Mouse (Mus musculus): Measurements from ENCODE around the gene Fam183b.
"Not testable (repeated sequence)": the region's sequence is repeated elsewhere in the genome, so short reads cannot be mapped to it uniquely, and the experiment has no call there.

The Fam183b gene

DNA sequence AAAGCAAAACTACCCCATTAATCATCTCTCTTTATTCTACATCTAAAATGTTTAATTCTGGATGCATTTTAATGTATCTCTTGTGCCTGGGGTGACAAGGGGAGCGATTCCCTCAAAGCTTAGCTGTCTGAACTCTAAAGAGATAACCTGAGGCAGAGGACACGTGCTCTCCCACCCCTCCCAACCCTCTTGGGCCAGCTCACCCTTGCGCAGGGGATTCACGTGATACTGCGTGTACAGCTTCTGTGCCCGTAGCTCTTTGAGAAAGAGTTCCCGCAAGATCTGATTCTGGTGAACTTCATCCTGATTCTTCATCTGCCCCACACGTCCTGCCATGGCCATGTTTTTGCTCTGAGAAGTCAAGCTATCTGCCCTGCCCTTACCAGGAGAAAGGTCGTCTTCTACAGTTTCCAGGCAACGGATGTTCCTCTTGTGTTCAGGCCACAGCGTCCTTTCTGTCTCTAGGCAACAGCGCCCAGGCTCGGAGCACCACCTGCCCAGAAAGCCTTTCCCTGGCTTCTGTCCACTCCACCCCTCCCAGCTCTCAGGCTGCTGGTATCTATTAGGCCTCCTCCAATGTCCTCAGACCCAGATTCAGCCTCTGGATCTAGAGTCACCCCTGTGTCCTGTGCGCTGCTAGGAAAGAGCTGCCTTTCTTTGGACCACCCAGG lies at the start of gene Fam183b:
TSS of gene Fam183b (minus strand) at position 403 of the 671 bp plus-strand sequence.
- no peak for DNase-seq (ENCODE audit: low spot score)

DNA sequence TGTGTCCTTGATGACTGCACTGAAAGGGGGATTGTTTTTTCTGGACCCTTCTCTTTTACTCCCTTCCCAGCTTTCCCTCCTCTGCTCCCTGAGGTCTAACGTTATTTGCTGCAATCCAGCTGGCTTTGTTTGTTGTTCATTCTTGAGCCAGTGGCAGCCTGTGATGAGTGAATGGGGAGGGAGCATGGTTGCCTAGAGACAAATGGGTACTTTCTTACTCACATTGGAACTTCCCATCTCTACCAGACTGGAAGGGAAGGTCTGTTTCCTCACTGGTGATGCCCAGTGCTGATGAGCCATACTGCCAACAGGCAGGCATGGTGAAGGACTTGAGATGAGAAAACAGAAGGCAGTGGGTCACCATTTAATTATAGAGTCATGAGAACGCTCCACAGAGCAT lies 48.0 kb upstream of the Fam183b start:
- DNase-seq (ENCODE audit: low spot score), result no peak

- no peak for DNase-seq (ENCODE audit: low spot score)
Measured at GRCm38 (mm10) chr11:58847636-58848035, 45.9 kb upstream of the Fam183b start.

- DNase-seq (ENCODE audit: low spot score), result peak; percentile 91
Measured at GRCm38 (mm10) chr11:58846919-58847461, 45.2 kb upstream of the Fam183b start, which contains the start of gene Gm12258. TSS of gene Gm12258 (plus strand) at chr11:58847158.

DNA sequence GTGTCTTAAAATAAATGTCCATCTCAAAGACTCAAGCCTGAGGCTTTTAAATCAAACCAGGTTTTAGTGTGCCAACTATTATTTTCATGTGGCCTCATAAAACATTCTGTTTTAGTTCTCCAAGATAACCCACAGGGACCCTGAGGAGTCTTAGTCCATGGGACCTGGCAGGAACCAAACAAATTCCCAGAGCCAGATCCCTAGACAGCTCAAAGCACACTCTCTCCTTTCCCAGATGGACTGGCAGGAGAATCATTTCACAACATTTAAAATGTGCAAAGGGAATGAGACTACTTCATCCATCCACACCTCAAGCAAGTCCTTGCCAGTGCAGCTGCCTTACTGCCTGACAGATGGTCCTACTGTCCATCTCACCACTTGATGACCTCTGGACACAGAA lies 37.2 kb upstream of the Fam183b start, which contains the start of gene Olfr311:
TSS of gene Olfr311 (plus strand) at position 301 of the 400 bp plus-strand sequence.
- DNase-seq (ENCODE audit: low spot score), result not testable (repeated sequence)

- DNase-seq (ENCODE audit: low spot score), result not testable (repeated sequence)
Measured at GRCm38 (mm10) chr11:58832541-58832940, 30.8 kb upstream of the Fam183b start.

DNA sequence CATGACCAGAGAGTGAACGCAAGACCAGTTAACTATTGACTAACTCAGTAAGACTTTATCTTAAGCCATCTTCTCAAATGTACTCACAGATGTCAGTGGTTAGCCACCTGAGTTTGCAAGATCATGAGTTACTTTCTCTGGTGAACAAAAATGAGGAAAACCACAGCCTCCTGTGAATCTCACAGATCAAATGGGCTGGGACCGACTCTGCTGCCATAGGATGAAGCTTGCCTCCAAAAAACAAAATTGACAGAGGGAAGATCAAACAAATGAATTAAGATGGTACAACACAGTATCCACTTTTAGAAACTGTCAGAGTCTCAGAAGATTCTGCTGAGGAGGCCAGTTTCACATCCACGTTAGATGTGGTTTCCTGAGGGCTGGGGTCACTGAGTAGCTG lies 28.0 kb upstream of the Fam183b start:
- DNase-seq (ENCODE audit: low spot score), result no peak

DNA sequence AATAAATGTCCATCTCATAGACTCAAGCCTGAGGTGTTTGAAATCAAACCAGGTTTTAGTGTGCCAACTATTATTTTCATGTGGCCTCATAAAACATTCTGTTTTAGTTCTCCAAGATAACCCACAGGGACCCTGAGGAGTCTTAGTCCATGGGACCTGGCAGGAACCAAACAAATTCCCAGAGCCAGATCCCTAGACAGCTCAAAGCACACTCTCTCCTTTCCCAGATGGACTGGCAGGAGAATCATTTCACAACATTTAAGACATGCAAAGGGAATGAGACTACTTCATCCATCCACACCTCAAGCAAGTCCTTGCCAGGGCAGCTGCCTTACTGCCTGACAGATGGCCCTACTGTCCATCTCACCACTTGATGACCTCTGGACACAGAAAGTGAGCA lies 27.2 kb upstream of the Fam183b start, which contains the start of gene Olfr312:
TSS of gene Olfr312 (plus strand) at position 301 of the 400 bp plus-strand sequence.
- DNase-seq (ENCODE audit: low spot score), result not testable (repeated sequence)

DNA sequence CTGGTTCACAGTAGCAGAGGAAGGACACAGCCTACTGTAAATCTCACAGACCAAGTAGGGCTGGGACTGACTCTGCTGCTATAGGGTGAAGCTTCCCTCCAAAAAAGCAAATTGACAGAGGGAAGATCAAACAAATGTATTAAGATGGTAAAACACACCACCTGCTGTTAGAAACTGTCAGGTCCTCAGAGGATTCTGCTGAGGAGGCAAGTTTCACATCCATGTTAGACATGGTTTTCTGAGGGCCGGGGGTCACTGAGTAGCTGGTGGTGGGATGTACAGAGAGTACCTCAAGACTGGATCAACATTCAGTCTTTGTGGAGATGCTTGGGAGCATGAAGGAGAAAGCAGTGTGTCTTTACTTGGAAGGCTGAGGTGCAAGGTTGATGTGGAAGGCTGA lies 13.9 kb upstream of the Fam183b start:
- no peak for DNase-seq (ENCODE audit: low spot score)

- DNase-seq (ENCODE audit: low spot score), result not testable (repeated sequence)
Measured at GRCm38 (mm10) chr11:58814700-58815099, 12.9 kb upstream of the Fam183b start, which contains the start of gene Olfr313. TSS of gene Olfr313 (plus strand) at chr11:58815000.

DNA sequence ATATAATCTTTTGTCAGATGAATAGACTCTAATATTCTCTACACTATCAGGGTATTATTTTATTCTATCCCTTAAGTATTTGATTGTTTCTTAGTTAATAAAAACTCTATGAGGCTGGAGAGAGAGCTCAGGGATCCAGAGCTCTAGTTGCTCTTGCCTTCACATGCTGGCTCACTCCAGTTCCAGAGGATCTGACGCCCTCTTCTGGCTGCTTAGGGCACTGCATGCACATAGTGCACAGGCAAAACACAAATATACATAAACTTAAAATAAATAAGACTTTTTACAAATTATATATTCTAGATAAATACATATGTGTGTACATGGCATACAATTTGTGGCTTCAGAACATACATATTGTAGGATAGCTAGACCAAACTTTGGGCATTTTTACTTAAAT lies 10.2 kb upstream of the Fam183b start:
- no peak for DNase-seq (ENCODE audit: low spot score)

DNA sequence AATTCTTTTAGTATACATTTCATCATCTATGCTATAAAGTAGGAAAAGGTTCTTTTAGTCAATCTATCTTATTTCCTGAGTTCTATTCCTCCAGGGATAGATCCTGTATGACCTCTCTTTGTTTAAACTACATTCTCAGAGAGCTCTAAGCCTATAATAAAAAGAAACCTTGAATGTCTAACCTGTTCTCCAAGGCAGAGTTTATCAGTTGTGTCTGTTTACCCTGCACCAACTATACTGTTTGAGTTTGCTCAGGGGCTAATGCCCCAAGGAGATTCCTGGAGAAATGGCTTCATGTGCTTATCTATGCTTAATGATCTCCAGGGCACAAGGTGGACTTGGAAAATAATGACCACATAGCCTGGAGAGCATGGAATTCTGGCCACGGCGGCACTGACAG lies 2.6 kb upstream of the Fam183b start:
- DNase-seq (ENCODE audit: low spot score), result no peak

DNA sequence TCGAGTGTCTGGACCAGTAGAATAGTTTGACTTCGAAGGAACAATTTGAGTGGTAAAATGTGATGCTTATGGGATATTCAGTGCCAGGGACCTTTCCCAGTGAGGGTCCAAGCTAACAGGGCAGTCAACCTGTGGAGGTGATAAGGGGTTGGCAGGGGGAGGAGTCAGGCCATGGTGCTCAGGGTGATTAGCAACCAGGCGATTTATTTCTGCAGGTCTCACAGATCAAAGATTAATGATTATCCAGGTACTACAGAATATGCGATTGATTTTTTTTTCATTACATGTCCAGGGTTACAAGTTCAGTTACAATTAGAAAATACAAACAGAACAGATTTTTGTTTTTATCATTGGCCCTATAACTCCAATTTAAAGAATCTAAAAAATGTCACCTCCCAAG lies 2.1 kb upstream of the Fam183b start:
- no peak for DNase-seq (ENCODE audit: low spot score)

GRCm38 (mm10) chr11:58799747-58800146 lies 2.0 kb downstream of the Fam183b start:
- no peak for DNase-seq (ENCODE audit: low spot score)

DNA sequence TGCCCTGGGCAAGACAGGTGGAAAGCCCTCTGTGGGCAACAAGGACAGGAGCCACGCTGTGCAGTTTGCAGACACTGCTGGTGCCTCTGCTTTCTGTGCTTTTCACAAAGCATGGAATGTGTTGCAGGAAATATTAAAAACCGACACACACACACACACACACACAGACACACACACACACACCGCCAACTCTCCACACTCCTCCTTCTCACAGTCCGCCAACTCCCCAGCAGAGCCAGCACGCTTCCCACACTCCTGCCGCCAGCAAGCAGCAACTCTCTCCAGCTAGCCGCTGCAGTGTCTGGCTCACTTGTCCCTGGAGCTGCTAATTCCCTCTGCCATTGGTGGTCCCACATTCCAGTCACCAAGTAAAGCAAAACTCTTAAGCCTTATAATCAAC lies 4.9 kb downstream of the Fam183b start:
- no peak for DNase-seq (ENCODE audit: low spot score)

DNA sequence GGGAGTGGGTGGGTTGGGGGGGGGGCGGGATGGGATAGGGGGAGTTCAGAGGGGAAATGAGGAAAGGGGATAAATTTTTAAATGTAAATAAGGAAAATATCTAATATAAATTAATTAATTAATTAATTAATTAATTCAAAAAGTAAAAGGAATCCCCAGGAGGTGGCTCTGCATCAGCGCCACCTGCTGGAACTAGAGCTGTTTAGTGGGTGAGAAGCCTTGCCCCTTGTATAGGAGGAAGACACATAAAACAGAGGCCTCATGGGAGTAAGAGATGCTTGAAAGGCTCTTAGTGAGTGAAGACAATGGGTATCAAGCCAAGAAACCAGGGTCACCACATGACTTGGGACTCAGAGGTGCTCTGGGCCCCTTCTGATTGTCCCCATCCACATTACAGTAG lies 5.9 kb downstream of the Fam183b start:
- DNase-seq (ENCODE audit: low spot score), result no peak

- DNase-seq (ENCODE audit: low spot score), result no peak
Measured at GRCm38 (mm10) chr11:58790646-58791045, 11.1 kb downstream of the Fam183b start.

- no peak for DNase-seq (ENCODE audit: low spot score)
Measured at GRCm38 (mm10) chr11:58790053-58790452, 11.7 kb downstream of the Fam183b start.

DNA sequence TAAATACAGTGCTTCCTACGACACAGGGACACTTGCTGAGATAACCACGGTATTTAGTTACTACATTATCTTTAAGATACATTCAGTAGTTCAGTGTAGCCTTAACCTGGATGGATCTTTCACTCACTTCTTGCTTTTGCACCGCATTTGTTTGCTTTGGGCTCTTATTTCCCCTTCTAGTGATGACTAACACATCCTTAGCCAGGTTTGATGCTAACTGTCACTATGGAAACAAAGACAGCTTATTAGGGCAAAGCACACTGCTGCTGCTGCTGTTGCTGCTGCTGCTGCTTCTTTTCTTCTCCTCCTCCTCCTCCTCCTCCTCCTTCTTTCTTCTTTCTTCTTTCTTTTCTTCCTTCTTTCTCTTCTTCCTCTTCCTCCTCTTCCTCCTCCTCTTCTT lies 12.2 kb downstream of the Fam183b start:
- DNase-seq (ENCODE audit: low spot score), result no peak

- DNase-seq (ENCODE audit: low spot score), result no peak
Measured at GRCm38 (mm10) chr11:58788346-58788745, 13.4 kb downstream of the Fam183b start.

DNA sequence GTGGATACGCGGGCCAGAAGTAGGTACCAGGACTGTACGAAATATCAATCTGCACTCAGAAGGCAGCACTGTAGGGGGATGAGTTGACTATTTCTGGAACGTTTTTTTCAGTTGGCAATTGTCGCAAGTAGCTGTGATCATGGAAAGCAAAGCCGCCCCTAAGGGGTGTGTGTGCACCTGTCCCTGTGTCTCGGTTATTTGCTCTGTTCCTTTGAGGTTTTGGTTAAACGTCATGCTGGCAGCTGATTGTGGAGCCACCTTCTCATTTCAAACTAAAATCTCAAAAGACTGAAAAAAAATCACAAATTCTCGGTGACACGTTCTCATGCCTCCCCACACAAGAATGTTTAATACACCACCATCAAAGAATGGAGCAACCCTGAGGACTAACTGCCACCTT lies 14.1 kb downstream of the Fam183b start:
- DNase-seq (ENCODE audit: low spot score), result no peak

- no peak for DNase-seq (ENCODE audit: low spot score)
Measured at GRCm38 (mm10) chr11:58784182-58784581, 17.6 kb downstream of the Fam183b start.

DNA sequence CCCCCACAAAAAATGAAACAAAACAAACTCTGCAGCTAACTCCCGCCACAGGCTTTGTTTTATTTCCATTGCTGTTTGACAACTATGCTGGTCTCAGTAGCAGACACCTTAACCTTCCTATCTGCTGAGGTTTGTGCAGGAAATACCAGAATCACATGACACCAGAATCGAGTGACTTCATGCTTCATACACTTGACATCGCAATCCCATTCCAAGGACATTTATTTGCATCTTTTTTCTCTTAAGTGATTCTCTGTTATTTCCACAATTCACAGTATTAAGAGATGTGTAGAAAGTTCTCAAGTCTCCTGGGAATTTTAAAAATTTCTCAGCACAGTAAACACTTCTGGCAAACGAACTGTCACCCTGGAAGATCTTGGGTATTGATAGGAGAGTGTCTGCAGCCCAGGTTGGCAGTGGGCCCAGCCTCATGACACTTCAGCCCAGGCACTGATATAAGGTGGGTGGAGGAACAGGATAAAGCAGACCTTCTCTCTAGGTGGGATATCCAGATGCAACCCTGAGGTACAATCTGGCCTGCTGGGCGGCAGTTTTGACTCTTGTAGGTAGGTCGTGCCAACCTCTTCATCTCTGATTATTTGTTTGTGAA lies 19.2 kb downstream of the Fam183b start, which contains the start of gene Olfr314:
TSS of gene Olfr314 (plus strand) at position 473 of the 610 bp plus-strand sequence.
- DNase-seq (ENCODE audit: low spot score), result no peak
